Mouse (Mus musculus): ENCODE results near the gene Tsfm.

GRCm38 (mm10) chr10:127076082-127076481, 45.4 kb upstream of the Tsfm start:
- TF ChIP-seq POLR2A (IDR thresholded peaks at IDR 0.05; ENCODE audit: control insufficient read depth, extremely low read depth, insufficient read depth, low read length, poor library complexity) (no peak), CTCF (IDR thresholded peaks at IDR 0.05; ENCODE audit: borderline replicate concordance, control insufficient read depth, extremely low read depth, insufficient read depth, low read length, poor library complexity) (no peak)
